Mouse (Mus musculus) forebrain, embryonic 10.5 days (tissue): ENCODE results near the gene Ckap2. TPM values are rescaled to one million over a fixed set of nuclear protein-coding genes. Genes with fewer than 3 reads are reported as not detected.

Source experiments
- DNase-seq: peaks from one replicate; pipeline ENCODE4 v3.0.0-alpha.2; 2017; ENCODE audit warnings: low spot score; ENCODE audit errors: extremely low spot score
- H3K27ac ChIP-seq: fragments of 300-500 bp; sonication (generic); 2 replicates; pipeline ENCODE4 v1.5.1; 2016; ENCODE audit warnings: mild to moderate bottlenecking
- H3K27me3 ChIP-seq: fragments of 300-500 bp; sonication (generic); 2 replicates; pipeline ENCODE4 v1.6.1; 2016; ENCODE audit warnings: mild to moderate bottlenecking; ENCODE audit not compliant: poor library complexity, severe bottlenecking
- H3K36me3 ChIP-seq: fragments of 300-500 bp; sonication (generic); replicated peaks from 2 replicates; pipeline ENCODE4 v1.6.1; 2016; ENCODE audit warnings: mild to moderate bottlenecking, moderate library complexity
- H3K4me1 ChIP-seq: fragments of 300-500 bp; sonication (generic); 2 replicates; pipeline ENCODE4 v1.6.1; 2016
- H3K4me3 ChIP-seq: fragments of 300-500 bp; sonication (generic); 2 replicates; pipeline ENCODE4 v1.5.1; 2016; ENCODE audit warnings: mild to moderate bottlenecking, moderate library complexity
- H3K9me3 ChIP-seq: fragments of 300-500 bp; sonication (generic); 2 replicates; pipeline ENCODE4 v1.6.1; 2016; ENCODE audit warnings: mild to moderate bottlenecking, moderate library complexity
- WGBS: fragments of 180-500 bp; shearing (Covaris S2); methylation state at CpG from one replicate; pipeline ENCODE4 v1.1.7; 2016; 5-methylcytosine and 5-hydroxymethylcytosine counted together
- polyA plus RNA-seq: library from polyadenylated mRNA; unstranded; fragments of >200 nt; fragmentation: Nextera tagmentation; extraction: Ambion mirVana; gene quantifications from 2 replicates; pipeline ENCODE4 v1.2.1, GENCODE M21; 2016

Gene Ckap2
- polyA plus RNA-seq, 1 experiment from 2014 or later = 59.8 TPM

GRCm38 (mm10) chr8:22184884-22185283, 735 bp downstream of the Ckap2 start:
- peaks cover 8% of the 10 kb centered on the region for H3K36me3 ChIP-seq
- WGBS = 0% methylated on average over 3 of the region's 3 CpGs
- H3K4me1 ChIP-seq = peaks cover 22% of the 10 kb centered on the region
- peak; percentile 33 for DNase-seq
- H3K9me3 ChIP-seq = no peaks in the 10 kb centered on the region
- peak overlapping the region; percentile 98 for H3K27ac ChIP-seq
- H3K4me3 ChIP-seq = peak overlapping the region; percentile 76
- peaks cover 4% of the 10 kb centered on the region; the same call in 1 of the 2 replicates for H3K27me3 ChIP-seq

GRCm38 (mm10) chr8:22175966-22176365, 9.7 kb downstream of the Ckap2 start:
- no peak overlapping the region for H3K4me3 ChIP-seq
- no peak overlapping the region for H3K27ac ChIP-seq
- H3K9me3 ChIP-seq = peaks cover 14% of the 10 kb centered on the region
- WGBS = over 99% methylated on average over 7 of the region's 7 CpGs
- H3K36me3 ChIP-seq = peaks cover 88% of the 10 kb centered on the region
- no peak for DNase-seq
- H3K27me3 ChIP-seq = no peaks in the 10 kb centered on the region
- H3K4me1 ChIP-seq = no peaks in the 10 kb centered on the region

GRCm38 (mm10) chr8:22169167-22169566, 16.5 kb downstream of the Ckap2 start:
- Histone ChIP-seq H3K9me3 (no peaks in the 10 kb centered on the region), H3K4me1 (peaks cover 18% of the 10 kb centered on the region), H3K27ac (no peak overlapping the region), H3K4me3 (no peak overlapping the region), H3K36me3 (peaks cover 68% of the 10 kb centered on the region), H3K27me3 (no peaks in the 10 kb centered on the region)
- 93% methylated on average over 5 of the region's 5 CpGs for WGBS
- no peak for DNase-seq

- 0% methylated on average over 34 of the region's 43 CpGs for WGBS
- Histone ChIP-seq H3K9me3 (no peaks in the 10 kb centered on the region), H3K27me3 (no peaks in the 10 kb centered on the region), H3K4me3 (peak within 1 kb of the TSS; percentile 70), H3K4me1 (peaks cover 18% of the 10 kb centered on the region), H3K36me3 (peaks cover 43% of the 10 kb centered on the region), H3K27ac (peak within 1 kb of the TSS; percentile 90)
- peak; percentile 93 for DNase-seq
These were observed 19.5 kb downstream of the Ckap2 start, which contains the start of gene Nek3 for GRCm38 (mm10) chr8:22166080-22166603. Gene Nek3, minus strand, starts transcription at chr8:22166435.

- Histone ChIP-seq H3K27ac (peak overlapping the region; percentile 90), H3K36me3 (peaks cover 36% of the 10 kb centered on the region), H3K9me3 (no peaks in the 10 kb centered on the region), H3K27me3 (no peaks in the 10 kb centered on the region), H3K4me3 (peak overlapping the region; percentile 70), H3K4me1 (peaks cover 18% of the 10 kb centered on the region)
- WGBS = 62% methylated on average over 10 of the region's 10 CpGs
- no peak for DNase-seq
These were observed 20.2 kb downstream of the Ckap2 start for GRCm38 (mm10) chr8:22165251-22166079.

- Histone ChIP-seq H3K36me3 (peaks cover 32% of the 10 kb centered on the region), H3K4me3 (no peak overlapping the region)
- WGBS = 92% methylated on average over 10 of the region's 10 CpGs
These were observed 21.2 kb downstream of the Ckap2 start for GRCm38 (mm10) chr8:22164431-22164830.

GRCm38 (mm10) chr8:22162206-22162605, 23.4 kb downstream of the Ckap2 start:
- Histone ChIP-seq H3K27me3 (no peaks in the 10 kb centered on the region), H3K27ac (no peak overlapping the region), H3K9me3 (no peaks in the 10 kb centered on the region), H3K36me3 (peaks cover 15% of the 10 kb centered on the region), H3K4me3 (no peak overlapping the region), H3K4me1 (peaks cover 18% of the 10 kb centered on the region)
- DNase-seq = no peak
- 93% methylated on average over 8 of the region's 8 CpGs for WGBS

More at GRCm38 (mm10) chr8:22164431-22164830, 21.2 kb downstream of the Ckap2 start:
- no peak for DNase-seq
- H3K9me3 ChIP-seq = no peaks in the 10 kb centered on the region
- peaks cover 18% of the 10 kb centered on the region for H3K4me1 ChIP-seq
- no peak overlapping the region for H3K27ac ChIP-seq
- no peaks in the 10 kb centered on the region for H3K27me3 ChIP-seq

GRCm38 (mm10) chr8:22150345-22150663, 35.3 kb downstream of the Ckap2 start:
- DNase-seq = no peak
- Histone ChIP-seq H3K27me3 (no peaks in the 10 kb centered on the region), H3K4me3 (no peak overlapping the region), H3K4me1 (no peaks in the 10 kb centered on the region), H3K36me3 (peaks cover 24% of the 10 kb centered on the region), H3K9me3 (0 out of 2 replicates have a peak, but pooled peaks cover 2% of the 10 kb centered on the region), H3K27ac (no peak overlapping the region)
- WGBS = 95% methylated on average over 3 of the region's 3 CpGs

- WGBS = 94% methylated on average over 11 of the region's 11 CpGs
- 0 out of 2 replicates have a peak, but pooled peaks cover 2% of the 10 kb centered on the region for H3K9me3 ChIP-seq
- H3K27me3 ChIP-seq = no peaks in the 10 kb centered on the region
- peaks cover 18% of the 10 kb centered on the region for H3K36me3 ChIP-seq
- H3K4me3 ChIP-seq = no peak overlapping the region
- no peaks in the 10 kb centered on the region for H3K4me1 ChIP-seq
- no peak for DNase-seq
- H3K27ac ChIP-seq = no peak overlapping the region
These were observed 35.8 kb downstream of the Ckap2 start for GRCm38 (mm10) chr8:22149643-22150344.

GRCm38 (mm10) chr8:22148367-22148740, 37.3 kb downstream of the Ckap2 start:
- Histone ChIP-seq H3K4me1 (no peaks in the 10 kb centered on the region), H3K27ac (no peak overlapping the region), H3K27me3 (no peaks in the 10 kb centered on the region), H3K36me3 (peaks cover 18% of the 10 kb centered on the region), H3K4me3 (no peak overlapping the region), H3K9me3 (0 out of 2 replicates have a peak, but pooled peaks cover 2% of the 10 kb centered on the region)
- 95% methylated on average over 7 of the region's 7 CpGs for WGBS
- DNase-seq = no peak

GRCm38 (mm10) chr8:22147706-22148366, 37.8 kb downstream of the Ckap2 start:
- Histone ChIP-seq H3K4me1 (no peaks in the 10 kb centered on the region), H3K36me3 (peaks cover 19% of the 10 kb centered on the region), H3K9me3 (0 out of 2 replicates have a peak, but pooled peaks cover 2% of the 10 kb centered on the region), H3K4me3 (no peak overlapping the region), H3K27ac (no peak overlapping the region), H3K27me3 (no peaks in the 10 kb centered on the region)
- no peak for DNase-seq
- WGBS = 73% methylated on average over 9 of the region's 9 CpGs

GRCm38 (mm10) chr8:22145831-22146230, 39.8 kb downstream of the Ckap2 start:
- 83% methylated on average over 6 of the region's 6 CpGs for WGBS
- Histone ChIP-seq H3K27ac (no peak overlapping the region), H3K36me3 (peaks cover 31% of the 10 kb centered on the region), H3K9me3 (0 out of 2 replicates have a peak, but pooled peaks cover 2% of the 10 kb centered on the region), H3K4me1 (no peaks in the 10 kb centered on the region), H3K27me3 (no peaks in the 10 kb centered on the region), H3K4me3 (no peak overlapping the region)
- no peak for DNase-seq
